Mouse (Mus musculus) heart, embryonic 16.5 days (tissue): ENCODE results near the gene Arglu1. TPM values are rescaled to one million over a fixed set of nuclear protein-coding genes. Genes with fewer than 3 reads are reported as not detected.
A peak's percentile ranks its signal among the peaks of the same experiment; 100 is the strongest.

ENCODE experiments used
- ATAC-seq: fragments of 200-750 bp; cut with Nextera tagmentation; replicated peaks from 2 replicates; pipeline ENCODE4 v1.8.0; 2017; ENCODE audit warnings: moderate number of reproducible peaks; ENCODE audit not compliant: insufficient read depth, low FRiP score; ENCODE audit errors: extremely low read depth
- H3K27ac ChIP-seq: fragments of 300-500 bp; sonication (generic); 2 replicates; pipeline ENCODE4 v1.5.1; 2014; ENCODE audit warnings: mild to moderate bottlenecking, low read length, control low read depth, moderate library complexity
- H3K27me3 ChIP-seq: fragments of 300-500 bp; sonication (generic); 2 replicates; pipeline ENCODE4 v1.6.1; 2014; ENCODE audit warnings: low read length, mixed read lengths; ENCODE audit not compliant: control insufficient read depth, insufficient read depth
- H3K36me3 ChIP-seq: fragments of 300-500 bp; sonication (generic); 2 replicates; pipeline ENCODE4 v1.6.1; 2014; ENCODE audit not compliant: control insufficient read depth, insufficient read depth
- H3K4me1 ChIP-seq: fragments of 300-500 bp; sonication (generic); 2 replicates; pipeline ENCODE4 v1.6.1; 2014; ENCODE audit warnings: low read length, mixed read lengths; ENCODE audit not compliant: control insufficient read depth, insufficient read depth
- H3K4me2 ChIP-seq: fragments of 300-500 bp; sonication (generic); 2 replicates; pipeline ENCODE4 v1.6.1; 2014; ENCODE audit warnings: low read depth, mild to moderate bottlenecking, control low read depth, low read length
- H3K4me3 ChIP-seq: fragments of 300-500 bp; sonication (generic); 2 replicates; pipeline ENCODE4 v1.5.1; 2014; ENCODE audit warnings: mild to moderate bottlenecking, control low read depth, low read length
- H3K9ac ChIP-seq: fragments of 300-500 bp; sonication (generic); 2 replicates; pipeline ENCODE4 v1.6.1; 2014; ENCODE audit warnings: low read length, control low read depth
- H3K9me3 ChIP-seq: fragments of 300-500 bp; sonication (generic); replicated peaks from 2 replicates; pipeline ENCODE4 v1.6.1; 2016; ENCODE audit warnings: low read length; ENCODE audit not compliant: control insufficient read depth
- WGBS: fragments of 180-500 bp; shearing (Covaris S2); extraction: QIAGEN DNeasy Blood & Tissue Kit; methylation state at CpG from one replicate; pipeline ENCODE4 v1.1.7; 2014; 5-methylcytosine and 5-hydroxymethylcytosine counted together
- microRNA-seq: library from miRNA; unstranded; fragments of <30 nt; microRNA quantifications from one replicate; pipeline ENCODE4, GENCODE M21; 2017
- polyA plus RNA-seq: library from polyadenylated mRNA; unstranded; fragments of >200 nt; fragmentation: Nextera tagmentation; extraction: Ambion mirVana; gene quantifications from 2 replicates; pipeline ENCODE4 v1.2.1, GENCODE M21; 2015

The Arglu1 gene
- polyA plus RNA-seq, 1 experiment from 2014 or later: 60.9 TPM

GRCm38 (mm10) chr8:8619221-8620194 is 70.8 kb downstream of the Arglu1 start:
- no peak overlapping the region for H3K4me3 ChIP-seq
- H3K9ac ChIP-seq: no peak overlapping the region
- H3K27ac ChIP-seq: no peak overlapping the region
- H3K9me3 ChIP-seq: no peaks in the 10 kb centered on the region
- peaks cover 8% of the 10 kb centered on the region for H3K36me3 ChIP-seq
- no peak for ATAC-seq
- peaks cover 6% of the 10 kb centered on the region for H3K4me1 ChIP-seq
- 61% methylated on average over 19 of the region's 19 CpGs for WGBS
- H3K4me2 ChIP-seq: no peak overlapping the region
- no peaks in the 10 kb centered on the region for H3K27me3 ChIP-seq

Small RNA genes lying within 50 kb of the gene (microRNA-seq; reads per million reads assigned to microRNA genes)
- 7.3 reads per million, percentile 23 among the genes with 10 or more reads in this experiment for gene Mir7654

Other genes with a start within 250 kb of the Arglu1 start
- gene Efnb2, start 29.3 kb downstream of the Arglu1 start, polyA plus RNA-seq: 8.4 and 10.5 TPM in 2 replicates